Mouse (Mus musculus): ENCODE measurements around the gene Aco1.

Aco1 gene

DNA sequence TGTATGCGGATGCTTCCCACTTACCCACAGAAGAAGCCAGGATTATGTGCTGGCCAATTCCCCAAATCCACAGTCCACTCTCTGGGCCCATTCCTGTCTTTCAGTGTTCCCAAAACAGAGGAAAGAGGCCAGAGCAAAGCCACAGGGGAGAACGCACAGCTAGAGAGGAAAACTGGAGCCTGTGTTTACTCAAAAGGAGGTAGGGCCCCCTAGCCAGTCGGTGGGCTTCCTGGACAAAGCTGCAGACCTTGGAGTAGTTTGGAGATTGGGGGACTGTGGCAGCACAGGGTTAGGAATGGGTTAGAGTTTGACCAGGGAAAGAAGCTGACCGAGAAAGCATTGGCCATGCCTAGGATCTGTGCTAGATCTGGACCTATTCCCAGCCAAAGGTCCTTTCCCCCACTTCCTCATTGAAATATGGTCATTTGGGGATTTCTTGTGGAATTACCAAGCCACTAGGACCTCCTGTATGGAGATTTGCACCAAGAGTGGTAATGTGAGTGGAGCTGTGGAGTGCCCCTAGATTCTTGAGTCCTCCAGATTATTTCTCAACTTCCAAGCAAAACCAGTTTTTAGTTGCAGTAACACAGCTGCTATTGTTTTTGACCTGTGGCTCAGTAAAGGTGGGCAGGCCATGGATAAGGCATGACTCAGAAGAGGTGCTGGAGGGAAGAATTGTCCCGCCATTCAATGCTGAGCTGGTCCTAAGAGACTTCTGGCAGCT is 14.8 kb downstream of the Aco1 start:
- no peak for DNase-seq (ENCODE audit: low spot score)

- DNase-seq (ENCODE audit: low spot score) = no peak
Measured at GRCm38 (mm10) chr4:40158224-40158540, 15.3 kb downstream of the Aco1 start.

- DNase-seq (ENCODE audit: low spot score) = no peak
Measured at GRCm38 (mm10) chr4:40160591-40161434, 17.9 kb downstream of the Aco1 start.

- no peak for DNase-seq (ENCODE audit: low spot score)
Measured at GRCm38 (mm10) chr4:40163646-40164045, 20.8 kb downstream of the Aco1 start.

DNA sequence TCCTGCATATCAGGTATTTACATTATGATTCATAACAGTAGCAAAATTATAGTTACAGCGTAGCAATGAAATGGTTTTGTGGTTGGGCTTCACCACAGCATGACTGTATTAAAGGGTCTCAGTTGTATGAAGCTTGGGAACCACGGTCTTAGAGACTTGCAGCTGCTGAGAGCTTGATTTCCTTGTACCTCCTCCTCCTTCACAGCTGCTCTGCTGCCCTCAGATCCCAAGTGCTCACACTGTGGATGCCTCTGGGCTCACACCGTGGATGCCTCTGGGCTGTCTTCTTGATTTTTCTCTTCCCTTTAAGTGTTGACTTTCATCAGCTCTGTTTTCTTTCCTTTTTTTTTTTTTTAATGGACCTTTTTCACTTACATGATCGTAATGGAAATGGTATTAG is 28.6 kb downstream of the Aco1 start:
- DNase-seq (ENCODE audit: low spot score) = no peak

- no peak for DNase-seq (ENCODE audit: low spot score)
Measured at GRCm38 (mm10) chr4:40172336-40172735, 29.5 kb downstream of the Aco1 start.

- no peak for DNase-seq (ENCODE audit: low spot score)
Measured at GRCm38 (mm10) chr4:40174321-40174720, 31.4 kb downstream of the Aco1 start.

DNA sequence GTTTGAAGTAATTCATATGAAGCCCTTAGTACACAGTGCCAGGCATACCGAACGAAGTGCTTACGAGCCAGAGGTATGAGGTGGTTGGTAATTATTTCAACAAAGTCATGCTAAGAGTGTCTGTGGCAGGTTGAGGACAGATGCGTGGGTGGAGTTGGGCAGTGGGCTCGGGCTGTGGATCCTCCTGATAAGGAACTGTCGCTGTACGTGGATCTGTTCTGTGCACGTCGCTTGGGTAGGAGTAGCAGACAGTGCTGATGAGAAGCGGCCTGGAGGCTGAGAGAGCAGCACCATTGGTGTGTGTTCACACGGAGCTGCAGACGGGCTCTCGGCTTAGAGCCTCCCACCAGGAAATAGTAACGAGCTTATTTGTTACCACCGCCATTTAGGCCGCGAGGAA is 35.7 kb downstream of the Aco1 start:
- no peak for DNase-seq (ENCODE audit: low spot score)

GRCm38 (mm10) chr4:40180046-40180445 is 37.2 kb downstream of the Aco1 start:
- DNase-seq (ENCODE audit: low spot score) = no peak

DNA sequence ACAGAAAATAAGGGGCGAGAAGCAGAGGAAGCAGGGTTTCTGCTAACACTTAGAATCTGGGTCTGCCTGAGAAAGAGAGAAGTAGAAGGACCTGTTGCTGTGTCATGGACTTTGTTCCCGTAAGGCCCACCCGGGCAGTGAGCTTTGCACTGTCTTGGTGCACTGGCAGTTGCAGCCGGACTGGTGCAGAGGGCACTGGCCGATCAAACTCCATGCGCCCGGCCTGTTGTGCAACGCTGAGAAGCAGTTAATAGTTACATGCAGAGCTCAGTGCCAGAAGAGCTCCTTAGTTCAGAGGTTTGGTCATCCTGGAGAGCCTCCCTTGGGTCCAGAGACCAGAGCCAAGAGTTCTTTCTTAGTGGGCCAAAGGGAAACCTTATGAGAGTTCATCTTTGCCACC is 38.8 kb downstream of the Aco1 start:
- DNase-seq (ENCODE audit: low spot score) = peak; percentile 87

DNA sequence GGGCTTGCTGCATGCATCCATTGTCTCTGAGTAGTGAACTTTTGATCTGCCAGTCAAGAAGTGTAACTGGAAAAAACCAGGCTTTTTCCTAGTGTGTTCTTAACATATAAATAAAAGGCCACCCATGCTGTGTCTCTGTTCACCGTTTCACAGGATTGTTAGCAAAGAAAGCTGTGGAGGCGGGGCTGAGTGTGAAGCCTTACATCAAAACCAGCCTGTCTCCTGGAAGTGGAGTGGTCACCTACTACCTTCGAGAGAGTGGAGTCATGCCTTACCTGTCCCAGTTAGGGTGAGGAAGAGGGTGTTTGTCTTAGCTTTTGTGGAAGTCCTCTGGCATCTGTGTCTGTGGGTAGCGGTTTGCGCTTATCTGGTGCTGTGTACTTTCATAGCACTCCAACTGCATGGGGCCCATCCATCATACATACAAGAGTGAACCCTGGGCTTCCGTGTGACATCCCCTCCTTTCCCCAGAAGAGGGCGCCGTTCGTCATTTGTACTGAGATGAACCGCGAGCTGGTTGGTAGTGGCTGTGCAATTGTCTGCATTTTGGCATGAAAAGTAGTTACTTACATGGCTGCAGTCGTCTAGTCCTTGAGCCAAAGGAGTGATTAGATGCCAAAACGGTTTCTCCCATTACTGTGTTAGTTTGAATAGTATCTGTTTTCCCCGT is 39.9 kb downstream of the Aco1 start:
- peak; percentile 50 for DNase-seq (ENCODE audit: low spot score)

- DNase-seq (ENCODE audit: low spot score) = no peak
Measured at GRCm38 (mm10) chr4:40183781-40184180, 40.9 kb downstream of the Aco1 start.

DNA sequence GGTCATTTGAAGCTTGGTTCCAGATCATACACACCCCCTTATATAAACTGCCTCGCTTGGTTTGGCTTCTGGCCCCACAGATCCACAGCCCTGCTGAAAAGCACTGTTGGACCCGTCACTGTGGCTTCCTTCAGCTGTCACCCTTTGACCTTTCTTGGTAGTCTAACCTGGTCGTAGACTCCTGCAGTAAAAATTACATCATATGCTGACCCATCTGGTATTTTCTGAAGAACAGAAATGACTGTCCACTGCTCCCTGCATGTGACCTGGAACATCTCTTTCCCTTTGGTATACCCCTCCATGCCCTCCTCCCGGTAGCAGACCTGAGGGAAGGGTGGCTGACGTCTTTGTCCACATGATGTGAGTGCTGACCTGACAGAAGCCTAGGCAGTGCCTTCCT is 41.6 kb downstream of the Aco1 start:
- peak; percentile 18 for DNase-seq (ENCODE audit: low spot score)

DNA sequence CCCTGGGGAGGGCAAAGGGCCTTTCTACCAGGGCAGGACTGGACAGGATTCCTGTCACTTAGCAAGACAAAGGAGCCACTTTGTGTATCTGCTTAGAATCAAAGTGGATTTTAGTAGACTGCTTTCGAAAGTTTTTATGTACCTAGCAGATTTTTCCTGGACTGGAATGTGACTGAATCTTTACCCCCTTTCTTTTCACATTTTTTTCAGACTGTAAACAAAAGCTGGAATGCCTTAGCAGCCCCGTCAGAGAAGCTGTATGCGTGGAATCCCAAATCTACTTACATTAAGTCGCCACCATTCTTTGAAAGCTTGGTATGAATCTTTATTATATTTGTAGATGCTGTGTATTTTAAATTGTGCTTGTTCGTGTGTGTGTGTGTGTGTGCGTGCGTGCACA is 45.1 kb downstream of the Aco1 start:
- peak; percentile 32 for DNase-seq (ENCODE audit: low spot score)

GRCm38 (mm10) chr4:40192246-40192645 is 49.4 kb downstream of the Aco1 start:
- no peak for DNase-seq (ENCODE audit: low spot score)

GRCm38 (mm10) chr4:40193461-40193860 is 50.6 kb downstream of the Aco1 start:
- DNase-seq (ENCODE audit: low spot score) = no peak

DNA sequence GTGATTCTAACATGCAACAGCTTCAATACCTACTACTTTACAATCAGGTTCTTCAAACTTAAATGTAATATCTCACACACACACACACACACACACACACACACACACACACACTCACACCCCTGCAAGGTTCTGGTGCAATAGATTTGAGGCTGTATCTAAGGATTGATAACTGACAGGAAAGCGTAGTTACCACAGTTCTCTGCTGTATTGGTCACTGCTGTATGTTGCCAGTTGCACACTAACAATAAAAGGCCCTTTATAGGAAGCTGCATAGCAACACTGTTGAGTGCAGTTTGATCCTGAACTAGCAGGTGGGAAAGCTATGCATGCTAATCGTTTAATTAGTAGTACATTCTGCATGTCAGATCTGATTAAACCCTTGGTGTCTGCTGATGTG is 52.5 kb downstream of the Aco1 start:
- DNase-seq (ENCODE audit: low spot score) = no peak

DNA sequence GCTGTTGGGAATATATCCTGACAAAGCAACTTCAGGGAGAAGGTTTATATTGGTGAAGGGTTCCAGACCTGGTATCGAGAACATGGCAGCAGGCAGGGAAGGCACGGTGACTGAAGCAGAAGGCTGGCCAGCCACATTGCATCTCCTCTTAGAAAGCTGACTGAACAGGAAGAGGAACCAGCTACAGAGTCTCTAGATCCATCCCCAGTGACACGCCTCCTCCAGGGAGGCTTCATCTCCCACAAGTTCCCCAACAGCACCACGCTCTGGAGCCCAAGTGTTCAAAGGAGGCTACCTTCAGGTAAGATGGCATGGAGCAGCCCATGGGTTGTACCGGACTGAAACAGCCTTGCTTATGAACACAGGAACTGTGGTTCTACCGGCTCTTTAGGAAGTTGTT is 59.3 kb downstream of the Aco1 start:
- DNase-seq (ENCODE audit: low spot score) = no peak

GRCm38 (mm10) chr4:40204374-40204773 is 61.5 kb downstream of the Aco1 start:
- DNase-seq (ENCODE audit: low spot score) = no peak

GRCm38 (mm10) chr4:40205231-40205903 is 62.5 kb downstream of the Aco1 start:
- no peak for DNase-seq (ENCODE audit: low spot score)

GRCm38 (mm10) chr4:40207701-40208100 is 64.8 kb downstream of the Aco1 start:
- no peak for DNase-seq (ENCODE audit: low spot score)

DNA sequence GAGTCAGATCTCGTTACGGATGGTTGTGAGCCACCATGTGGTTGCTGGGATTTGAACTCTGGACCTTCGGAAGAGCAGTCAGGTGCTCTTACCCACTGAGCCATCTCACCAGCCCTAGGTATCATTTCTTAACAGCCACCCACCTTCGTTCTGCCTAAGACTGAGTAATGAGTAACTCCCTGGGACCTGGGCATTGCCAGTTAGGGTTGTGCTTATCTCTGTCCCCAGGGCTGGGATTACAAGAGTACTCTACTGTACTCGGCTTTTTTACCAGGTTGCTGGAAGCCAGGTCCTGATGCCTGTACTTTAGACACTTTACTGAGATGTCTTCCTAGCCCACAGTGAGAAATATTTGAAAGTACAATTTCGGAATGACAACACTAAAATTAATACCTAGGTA is 69.3 kb downstream of the Aco1 start:
- no peak for DNase-seq (ENCODE audit: low spot score)

GRCm38 (mm10) chr4:40217910-40218309 is 75.0 kb downstream of the Aco1 start:
- no peak for DNase-seq (ENCODE audit: low spot score)

All from yolk sac, embryonic 10.5 days (tissue).